Mouse (Mus musculus) urinary bladder, postnatal 10 days (tissue): Measurements from ENCODE around the gene Foxp1.

ENCODE experiments used
- DNase-seq: peaks from one replicate; pipeline ENCODE4 v3.0.0; 2022; ENCODE audit warnings: low spot score

Foxp1 gene

DNA sequence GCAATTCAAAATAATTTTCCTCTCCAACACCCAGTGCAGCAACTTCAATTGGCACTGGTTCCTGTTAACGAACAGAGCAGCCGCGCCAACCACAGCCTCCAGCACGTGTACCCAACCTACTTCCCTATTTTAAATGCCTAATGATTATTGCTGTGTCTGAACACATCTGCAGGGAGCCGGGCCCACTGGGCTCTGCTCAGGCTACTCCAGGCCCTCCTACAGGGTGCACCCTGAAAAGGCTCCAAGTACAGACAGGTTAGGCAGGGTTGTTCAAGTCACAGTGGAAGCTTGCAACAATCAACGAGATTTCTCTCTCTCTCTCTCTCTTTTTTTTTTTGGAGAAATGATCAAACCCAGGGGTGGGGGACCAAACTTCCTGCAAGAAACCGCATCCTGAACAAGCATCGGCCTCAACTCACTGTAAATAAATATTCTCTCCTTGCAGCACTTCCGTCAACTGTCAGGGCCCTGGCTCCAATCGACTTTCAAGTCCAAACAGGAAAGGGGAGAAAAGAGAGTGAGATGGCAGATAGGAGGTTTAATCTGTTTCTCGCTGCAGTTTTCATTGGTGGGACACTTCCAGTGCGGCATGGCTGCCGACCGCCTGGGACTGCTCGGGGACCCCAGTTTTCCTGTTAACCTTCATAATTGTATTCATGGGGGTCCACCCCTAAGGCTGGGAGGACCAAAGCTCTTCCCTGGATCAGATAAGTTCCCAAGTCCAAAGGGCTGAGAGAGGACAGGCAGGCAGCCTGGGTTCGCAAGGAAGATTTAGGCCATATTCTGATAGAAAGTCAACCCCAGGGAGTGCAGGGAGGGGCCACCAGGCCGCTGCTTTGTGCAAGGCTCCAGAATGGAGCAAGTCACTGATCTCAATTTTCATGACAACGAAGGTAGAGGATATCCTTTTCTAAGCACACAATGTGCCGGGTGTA, 133.5 kb downstream of the Foxp1 start:
- DNase-seq = no peak

DNA sequence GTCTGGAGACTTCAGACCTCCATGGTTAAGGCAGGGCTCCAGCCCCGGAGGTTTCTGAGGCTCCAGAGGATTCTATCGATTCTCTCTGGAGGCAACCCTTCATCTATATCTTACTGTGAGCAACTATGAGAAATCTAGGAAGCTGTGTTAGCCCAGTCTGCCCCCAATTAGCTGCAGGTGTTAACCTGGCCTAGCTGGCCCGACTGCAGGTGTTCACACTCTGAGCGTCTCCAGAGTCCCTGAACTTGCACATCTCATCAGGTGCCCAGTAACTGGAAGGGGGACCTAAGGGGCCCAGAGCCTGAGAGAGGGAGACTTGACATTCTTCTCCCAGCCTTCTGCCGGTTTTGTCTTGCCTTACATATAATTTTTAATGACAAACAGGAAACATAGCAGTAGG, 134.5 kb downstream of the Foxp1 start:
- DNase-seq = no peak

DNA sequence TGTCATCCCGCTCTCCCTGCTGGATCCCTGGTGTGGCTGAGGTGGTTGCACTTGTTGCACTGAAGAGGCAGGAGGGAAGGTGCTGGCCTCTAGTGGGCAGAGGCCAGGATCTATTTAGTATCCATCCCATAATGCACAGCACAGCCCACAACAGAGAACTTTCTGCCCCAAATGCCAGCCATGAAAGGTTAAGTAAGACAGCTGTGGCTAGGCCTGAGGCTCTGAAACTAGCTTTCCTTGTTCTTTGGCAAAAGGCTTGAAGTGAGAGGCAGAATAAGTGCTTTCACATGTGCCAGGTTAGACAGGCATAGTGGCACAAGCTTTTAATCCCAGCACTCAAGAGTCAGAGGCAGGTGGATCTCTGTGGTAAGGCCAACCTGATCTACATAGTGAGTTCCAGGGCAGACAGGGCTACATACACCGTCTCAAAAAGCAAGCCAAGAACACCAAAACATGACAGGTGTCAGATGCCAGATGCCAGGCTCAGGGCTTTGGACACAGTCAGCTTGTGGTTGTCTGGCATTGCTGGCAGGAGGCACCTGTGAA, 137.4 kb downstream of the Foxp1 start:
- DNase-seq = no peak

DNA sequence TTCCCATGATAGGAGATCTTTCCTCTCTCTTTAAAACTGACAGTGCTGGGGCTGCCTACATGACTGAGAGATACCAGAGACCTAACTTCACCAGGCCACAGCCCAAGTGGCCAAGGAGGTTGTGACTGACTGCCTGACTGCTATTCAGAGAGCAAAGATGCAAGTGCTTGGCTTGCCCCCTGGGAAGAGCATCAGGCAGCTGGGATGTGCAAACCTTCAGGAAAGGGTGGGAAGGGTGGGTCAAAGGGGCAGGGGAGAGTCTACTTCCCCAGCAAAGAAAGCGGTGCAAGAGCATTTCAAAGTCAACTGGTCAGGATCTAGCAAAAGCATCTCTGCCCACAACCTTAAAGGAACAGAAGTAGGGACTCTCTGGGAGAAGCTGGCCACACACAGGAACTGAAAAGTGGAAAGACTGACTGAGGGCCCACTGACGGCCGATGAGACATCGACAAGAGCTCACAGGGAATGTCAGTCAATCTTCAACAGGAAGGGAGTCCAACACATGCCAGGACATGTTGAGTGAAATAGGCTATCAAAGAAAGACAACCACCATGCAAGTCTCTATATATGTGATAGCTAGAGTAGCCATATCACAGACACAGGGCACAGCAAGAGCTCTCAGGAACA, 138.6 kb downstream of the Foxp1 start:
- no peak for DNase-seq

DNA sequence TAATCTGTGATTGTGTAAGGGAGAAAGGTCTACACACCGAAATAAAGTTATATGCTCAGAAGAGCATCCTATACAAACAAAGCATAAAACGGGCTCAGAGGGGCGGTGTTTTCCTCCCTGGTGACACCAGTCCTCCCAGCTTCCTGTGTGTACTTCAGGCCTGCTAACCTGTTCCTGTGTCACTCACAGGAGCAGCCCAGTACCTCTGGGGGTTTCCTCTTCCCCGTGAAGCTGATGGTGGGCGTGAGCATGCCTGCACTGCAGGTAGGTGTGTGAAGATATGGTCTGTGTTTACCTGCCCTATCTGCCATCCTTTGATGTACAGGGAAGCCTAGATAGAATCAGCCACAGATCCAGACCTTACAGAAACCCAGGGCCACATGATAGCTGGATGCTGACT, 142.4 kb downstream of the Foxp1 start:
- DNase-seq = no peak

DNA sequence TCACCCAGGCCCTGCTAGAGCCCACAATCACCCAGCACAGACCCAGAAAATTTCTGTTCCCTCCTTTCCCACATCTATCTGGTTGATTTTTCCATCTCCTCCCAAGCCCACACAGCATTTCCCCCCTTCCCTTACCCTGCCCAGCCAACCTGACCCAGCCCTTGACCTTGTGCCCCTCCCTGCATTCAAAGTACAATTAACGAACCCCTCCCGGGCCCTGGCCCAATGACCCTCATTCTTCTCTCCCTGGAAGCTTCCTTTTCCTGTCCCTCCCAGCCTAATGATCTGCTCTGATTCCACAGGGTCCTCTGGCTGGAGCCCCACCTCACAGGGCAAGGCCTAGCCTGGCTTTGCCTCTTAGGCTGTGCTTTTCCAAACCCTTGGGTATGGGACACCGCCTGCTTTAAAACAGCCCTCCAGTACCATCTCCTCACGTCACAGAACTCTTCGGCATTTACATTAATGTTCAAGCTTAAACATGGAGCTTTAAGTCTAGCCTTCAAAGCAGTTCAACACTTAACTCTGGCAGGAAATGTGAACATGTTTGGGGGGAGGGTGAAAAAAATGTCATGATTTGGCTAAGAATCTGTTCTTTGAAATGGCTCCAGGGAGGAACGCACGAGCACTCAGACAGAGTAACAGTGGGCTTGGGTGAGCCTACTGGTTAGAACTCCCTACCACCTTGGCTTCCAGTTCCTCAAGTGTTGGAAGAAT, 143.4 kb downstream of the Foxp1 start:
- no peak for DNase-seq

DNA sequence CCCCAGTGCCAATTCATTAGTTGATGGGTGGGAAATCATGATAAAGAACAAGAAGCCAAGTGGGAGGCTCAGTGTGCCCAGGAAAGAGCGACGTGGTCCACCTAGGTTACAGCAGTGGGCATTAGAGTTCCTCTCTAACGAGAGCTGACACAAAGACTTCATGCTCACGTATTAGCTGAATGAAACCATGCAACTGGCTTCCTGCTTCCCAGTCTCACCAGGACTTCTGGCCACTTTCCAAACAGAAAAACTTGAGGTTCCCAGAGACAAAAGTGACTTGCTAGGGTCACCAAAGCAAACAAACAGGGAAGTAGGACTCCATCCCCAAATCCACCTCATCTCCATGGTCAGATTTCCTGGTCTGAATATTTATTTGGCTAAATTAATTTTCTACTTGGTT, 144.8 kb downstream of the Foxp1 start:
- DNase-seq = no peak

DNA sequence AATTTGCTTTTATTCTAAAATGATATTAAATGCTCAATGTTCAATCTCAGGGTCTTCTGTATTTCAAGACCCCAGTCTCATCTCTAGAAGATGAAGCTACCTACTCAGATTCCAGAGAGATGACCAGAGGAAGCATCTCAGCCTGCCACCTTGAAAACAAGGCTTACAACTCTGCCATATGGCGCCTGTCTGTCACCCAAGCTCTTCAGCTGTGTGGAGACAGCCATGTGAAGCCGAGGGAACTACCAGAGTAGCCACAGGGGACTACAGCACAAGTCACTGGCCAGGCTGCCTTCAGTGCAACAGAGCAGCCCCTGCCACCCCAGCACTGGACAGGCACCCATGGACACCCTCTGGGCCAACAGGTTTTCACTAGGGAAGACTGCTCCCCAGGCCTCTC, 145.4 kb downstream of the Foxp1 start:
- DNase-seq = no peak

DNA sequence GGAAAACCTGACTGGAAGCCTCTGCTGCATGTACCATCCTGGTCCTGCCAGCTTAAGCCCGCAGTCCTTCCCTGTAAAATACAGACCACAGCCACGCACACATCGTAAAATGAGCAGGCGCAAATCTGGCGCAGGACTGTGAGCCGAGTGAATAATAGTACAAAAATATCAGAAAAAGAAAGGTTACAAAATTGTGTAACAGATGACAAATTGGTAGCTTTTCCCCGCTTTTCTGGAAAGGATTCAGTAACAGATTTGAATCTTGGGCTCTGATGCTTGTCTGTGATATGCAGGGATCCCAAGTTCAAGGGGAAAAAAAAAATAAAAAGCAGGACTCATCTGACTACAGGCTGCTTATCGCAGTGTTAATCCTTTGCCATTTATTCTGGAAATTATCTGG, 145.8 kb downstream of the Foxp1 start:
- DNase-seq = no peak

DNA sequence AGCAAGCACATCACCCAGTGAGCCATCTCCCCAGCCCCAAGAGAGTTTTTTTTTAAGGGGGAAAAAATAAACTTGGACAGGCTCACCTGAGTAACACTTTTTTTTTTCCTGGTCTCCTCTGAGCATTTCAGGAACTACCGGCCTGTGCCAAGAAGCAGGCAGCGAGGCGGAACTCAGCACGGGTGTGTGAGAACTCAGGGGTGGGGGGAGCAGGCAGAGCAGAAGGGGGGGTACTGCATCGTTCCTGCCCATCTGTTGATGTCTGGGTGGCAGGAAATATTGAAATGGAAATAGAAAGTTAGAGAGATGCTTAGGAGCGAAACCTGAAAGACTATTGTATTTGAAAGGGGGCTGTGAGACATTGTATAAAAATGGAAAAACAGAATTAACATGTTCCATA, 146.7 kb downstream of the Foxp1 start:
- no peak for DNase-seq

DNA sequence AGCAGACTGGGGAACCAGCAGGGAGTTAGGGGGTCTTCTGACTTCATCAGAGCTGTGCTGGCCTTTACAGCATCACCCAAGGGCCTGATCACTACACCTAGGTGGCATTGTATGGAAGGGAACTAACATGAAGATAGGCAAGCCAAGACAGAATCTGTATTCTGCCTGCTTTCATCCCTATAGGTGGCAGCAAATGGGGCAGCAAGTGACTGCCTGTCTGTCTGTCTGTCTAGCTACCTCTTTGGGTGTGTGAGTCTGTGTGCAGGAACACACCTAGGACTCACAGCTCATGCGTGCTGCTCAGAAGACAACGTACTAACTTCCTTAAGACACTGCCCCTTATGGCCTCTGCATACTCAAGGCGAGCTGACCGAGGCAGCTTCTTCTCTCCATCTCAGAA, 147.1 kb downstream of the Foxp1 start:
- DNase-seq = no peak

DNA sequence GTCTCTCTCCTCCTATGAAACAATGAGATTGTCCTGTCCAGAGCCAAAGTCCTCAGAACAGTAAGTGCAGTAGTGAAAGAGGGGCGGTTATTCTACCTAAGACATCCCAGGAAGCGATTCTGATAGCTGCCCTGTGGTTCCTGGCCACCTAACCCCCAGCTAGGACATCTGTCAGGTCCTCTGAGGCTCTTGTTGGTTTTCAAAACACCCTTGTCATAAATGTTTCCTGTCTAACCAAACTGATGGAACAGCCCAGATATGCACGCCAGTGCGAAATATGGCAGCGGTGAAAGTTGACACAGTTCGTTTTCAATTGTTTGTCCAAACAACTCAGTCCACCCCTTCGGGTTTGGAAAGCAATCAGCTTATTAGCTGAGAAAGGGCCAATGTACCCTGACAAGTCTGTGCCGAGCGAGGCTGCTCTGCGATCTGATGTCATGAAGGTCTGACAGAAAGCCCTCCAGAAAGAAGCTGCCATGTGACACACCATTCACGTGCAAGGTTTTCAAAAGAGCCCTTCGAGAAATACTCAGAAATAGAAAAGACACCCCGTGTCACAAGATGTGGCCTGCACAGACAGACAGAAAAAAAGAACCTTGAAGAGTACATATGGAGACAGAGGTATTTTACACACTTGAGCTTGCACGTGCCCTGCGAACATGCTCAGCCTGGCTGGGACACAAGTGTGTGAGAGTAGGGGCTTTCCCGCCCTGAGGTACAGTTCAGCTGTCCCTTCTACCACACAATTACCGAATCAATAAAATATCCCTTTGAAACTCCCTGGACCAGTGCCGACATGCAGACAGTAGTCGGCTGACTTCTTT, 147.9 kb downstream of the Foxp1 start:
- no peak for DNase-seq

DNA sequence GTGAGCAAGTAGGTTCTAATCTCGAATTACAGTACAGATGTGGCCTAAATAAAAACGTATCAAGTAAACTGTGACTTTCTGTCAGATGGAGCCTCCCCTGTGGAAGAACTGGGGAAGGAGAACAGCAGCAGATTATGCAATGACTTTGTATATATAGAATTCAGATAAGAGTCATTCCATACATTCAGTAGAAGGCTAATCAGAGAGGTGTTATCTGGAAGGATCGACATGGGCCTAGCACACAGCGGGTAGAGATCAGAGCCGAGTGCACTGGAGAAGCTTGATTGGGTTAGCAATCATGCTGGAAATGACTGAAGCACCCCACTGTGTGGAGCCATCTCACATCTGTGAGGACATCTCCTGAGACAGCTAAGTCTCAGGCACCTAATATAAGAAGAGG, 150.1 kb downstream of the Foxp1 start:
- DNase-seq = no peak

DNA sequence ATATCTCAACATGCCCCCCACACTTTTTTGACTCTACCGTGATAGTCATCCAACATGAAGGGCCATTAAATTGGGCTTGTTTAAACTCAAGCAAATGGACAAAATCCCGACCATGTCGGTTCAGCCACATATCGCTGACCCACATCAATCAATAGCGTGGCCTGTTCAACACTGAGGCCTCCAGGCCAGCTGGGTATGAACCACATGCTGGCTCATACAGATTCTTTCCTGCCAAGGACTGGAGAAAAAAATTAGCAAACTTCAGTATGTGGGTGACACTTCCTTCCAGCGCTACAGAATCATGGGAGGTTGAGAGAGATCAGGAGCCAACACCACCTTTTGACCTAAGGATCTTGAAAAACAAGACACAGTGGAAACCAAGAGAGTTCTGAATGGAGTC, 150.5 kb downstream of the Foxp1 start:
- DNase-seq = no peak

DNA sequence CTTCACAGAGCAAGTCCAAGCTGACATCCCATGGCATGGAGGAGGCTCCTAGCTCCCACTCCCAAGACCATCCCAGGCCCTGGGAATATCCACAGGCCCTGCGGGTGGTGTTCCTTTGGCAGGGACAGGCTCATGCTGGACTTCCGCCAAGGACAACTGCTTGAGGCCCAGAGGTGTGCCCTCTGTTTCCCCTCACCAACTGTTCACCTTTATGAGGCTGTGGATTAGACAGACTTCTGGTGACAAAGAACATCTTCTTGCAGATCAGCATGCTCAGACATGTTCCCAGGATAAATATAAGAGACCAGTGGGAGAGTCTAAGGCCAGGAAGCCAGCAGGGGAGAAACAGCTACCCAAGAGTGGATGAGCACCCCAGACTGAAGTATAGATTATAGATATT, 152.6 kb downstream of the Foxp1 start:
- DNase-seq = no peak

DNA sequence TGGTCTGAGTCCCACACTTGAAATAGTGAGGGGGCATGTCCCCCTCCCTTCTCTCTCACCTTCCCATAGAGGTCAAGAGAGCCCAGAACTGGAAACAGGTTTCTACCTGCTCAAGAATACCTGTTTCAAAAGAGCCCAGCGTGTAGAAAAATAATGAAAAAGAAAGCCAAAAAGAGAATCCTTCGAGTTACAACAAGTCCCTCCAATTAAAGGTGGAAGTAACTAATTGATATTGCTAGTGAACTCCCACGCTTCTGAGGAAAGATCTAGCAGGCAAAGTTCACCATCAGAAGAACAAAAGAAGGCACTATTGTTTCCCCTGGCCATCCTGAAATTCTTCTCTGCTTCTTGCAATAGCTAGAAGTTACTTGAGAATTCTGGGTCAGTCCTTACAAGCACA, 153.4 kb downstream of the Foxp1 start:
- DNase-seq = no peak

DNA sequence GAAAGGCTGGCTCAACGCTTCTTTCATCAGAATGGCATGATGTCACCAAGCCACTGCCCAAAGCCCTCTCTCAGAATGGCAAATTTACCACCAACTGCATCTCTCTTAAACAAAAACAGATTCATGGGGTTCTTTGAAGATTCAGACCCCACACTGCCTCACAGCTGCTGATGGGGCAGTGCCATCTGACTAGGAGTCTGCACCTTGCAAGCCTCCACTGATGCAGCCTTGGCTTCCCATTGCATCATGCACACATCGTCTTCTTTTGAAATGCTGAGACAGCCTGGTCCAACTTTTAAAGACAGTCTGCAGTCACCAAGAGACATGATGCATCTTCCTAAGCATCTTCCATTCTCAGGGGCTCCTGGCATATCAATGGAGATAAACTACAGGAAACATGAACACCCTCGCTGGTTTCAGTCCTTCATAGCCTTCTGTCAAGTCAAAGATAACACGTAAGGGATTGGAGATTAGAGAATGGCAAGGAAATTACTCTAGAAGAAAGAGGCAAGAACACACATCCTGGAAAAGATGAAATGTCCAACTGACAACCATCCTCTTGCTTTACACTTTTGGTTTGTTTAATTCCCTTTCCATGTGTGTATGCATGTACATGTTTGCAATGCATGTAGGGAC, 154.3 kb downstream of the Foxp1 start:
- no peak for DNase-seq

DNA sequence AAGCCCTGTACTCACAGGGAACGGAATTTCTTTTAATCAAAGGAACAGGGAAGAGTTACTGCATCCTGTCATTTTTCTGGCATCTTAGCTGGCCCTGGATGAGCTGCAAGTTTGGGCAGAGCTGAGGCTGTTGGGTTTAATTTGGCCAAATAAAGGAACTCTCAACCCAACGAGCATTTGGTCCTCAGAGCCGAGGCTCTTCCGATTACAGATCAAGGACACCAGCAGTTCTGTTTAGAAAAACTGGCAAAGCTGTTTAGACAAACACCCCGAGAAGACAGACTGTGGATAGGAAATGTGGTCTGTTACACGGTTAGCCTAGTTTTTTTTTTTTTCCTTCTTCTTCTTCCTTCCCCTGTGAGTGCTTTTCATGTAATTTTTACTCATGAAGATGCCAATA, 158.0 kb downstream of the Foxp1 start:
- DNase-seq = no peak

DNA sequence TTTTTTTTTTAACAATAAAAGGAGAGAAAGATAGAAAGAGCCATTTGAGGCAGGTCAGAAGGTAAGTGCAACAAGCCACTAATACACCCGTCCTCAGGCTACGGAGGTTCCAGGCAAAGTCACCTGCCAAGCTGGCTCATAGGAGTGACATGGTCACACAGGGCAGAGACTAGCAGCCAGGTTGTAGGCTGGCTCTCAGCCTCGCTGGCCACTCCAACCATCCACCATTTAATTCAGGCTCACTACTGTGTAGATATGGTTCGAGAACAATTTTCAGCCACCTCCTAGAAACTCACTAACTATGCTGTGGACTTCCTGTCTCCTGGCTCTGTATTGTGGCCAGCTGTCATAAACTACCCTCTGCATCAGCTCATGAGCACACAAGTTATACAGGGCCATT, 161.9 kb downstream of the Foxp1 start:
- no peak for DNase-seq

DNA sequence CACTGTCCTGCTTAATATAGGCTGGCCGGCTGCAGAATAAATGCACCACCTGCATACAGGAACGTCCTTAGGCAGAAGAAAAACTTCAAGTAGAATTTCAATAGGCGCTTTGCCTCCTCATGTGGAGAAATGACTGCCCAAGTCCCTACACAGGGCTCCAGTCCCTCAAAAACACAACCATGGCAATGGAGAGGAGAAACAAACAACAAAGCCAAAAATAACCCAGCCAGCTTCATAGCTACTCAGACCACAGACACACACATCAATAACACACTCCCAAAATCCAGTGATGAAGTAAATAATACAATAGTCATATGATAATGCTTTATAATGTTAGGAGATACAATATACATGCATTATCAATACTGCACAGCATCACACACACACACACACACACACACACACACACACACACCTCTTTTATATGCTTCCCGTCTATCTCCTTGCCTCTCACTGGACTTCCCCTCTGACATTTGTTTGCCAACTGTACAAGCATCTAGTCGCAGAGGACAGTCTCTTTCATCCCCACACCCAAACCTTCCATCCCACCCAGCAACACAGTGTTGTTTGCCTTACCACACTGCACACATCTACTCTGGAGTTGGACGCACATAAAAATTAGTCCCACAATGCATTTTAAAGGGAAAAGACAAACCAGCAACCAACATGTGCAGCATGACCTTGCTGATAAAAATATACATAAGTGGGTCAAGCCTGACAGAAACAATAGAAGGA, 162.6 kb downstream of the Foxp1 start:
- no peak for DNase-seq
